Mouse (Mus musculus) liver, embryonic 14.5 days (tissue): ENCODE results near the gene Glb1l.

Experiments used
- CTCF ChIP-seq: IDR thresholded peaks from 2 replicates; pipeline ENCODE4 v1.5.1; 2016; ENCODE audit warnings: antibody characterized with exemption, low read depth, control low read depth
- EP300 ChIP-seq: IDR thresholded peaks from 2 replicates; pipeline ENCODE4 v1.6.1; 2016; ENCODE audit warnings: antibody characterized with exemption, low read depth

GRCm38 (mm10) chr1:75215785-75216184 lies 5.2 kb upstream of the Glb1l start:
- TF ChIP-seq EP300 (no peak), CTCF (no peak)
